ENCODE assay signal across 10 mouse cellular contexts in genomic region chr7:80660619-80661018, GRCm38 (mm10). TPM values are rescaled to one million over a fixed set of nuclear protein-coding genes. Genes with fewer than 3 reads are reported as not detected.
DNase-seq lines count a peak whose midpoint lies in the region; ATAC-seq and TF ChIP-seq lines count a peak whose summit lies in the region.
"Had no signal": no experiment of that assay in that cellular context is flagged by ENCODE, and none has a peak within 500 bp of the region (broad histone marks: within the 10 kb centered on the region; RNA-seq: fewer than 3 reads in every experiment).

No protein-coding gene starts in this region.

- no peak overlapping the region for H3K4me3 ChIP-seq in liver, adult 2 months (ENCODE audit: insufficient read depth, low read depth, low read length)
- H3K4me3 ChIP-seq in liver, postnatal 0 days (ENCODE audit: low read depth, low read length), result no peak overlapping the region
- H3K4me3 ChIP-seq in midbrain, embryonic 16.5 days (ENCODE audit: low read depth, low read length), result no peak overlapping the region
- H3K4me3 ChIP-seq: erythroblast, embryonic 14.5 days; myocyte had no signal

- WGBS in liver, adult 2 months, result 27% methylated on average over 4 of the region's 4 CpGs
- WGBS in liver, postnatal 0 days (ENCODE audit: insufficient replicate concordance), result 75% methylated on average over 4 of the region's 4 CpGs
- WGBS in midbrain, embryonic 16.5 days, result 65% methylated on average over 4 of the region's 4 CpGs

- H3K79me2 ChIP-seq in liver, adult 2 months (ENCODE audit: control insufficient read depth, insufficient read depth, low read length), result peaks cover 14% of the 10 kb centered on the region

- H3K4me2 ChIP-seq in liver, postnatal 0 days (ENCODE audit: low read depth, low read length), result no peak overlapping the region
- no peak overlapping the region for H3K4me2 ChIP-seq in midbrain, embryonic 16.5 days (ENCODE audit: low read length)

- TF ChIP-seq POLR2A in liver, adult 2 months (IDR thresholded peaks at IDR 0.05; ENCODE audit: extremely low read depth, insufficient read depth, low read length), result no peak

- no peak for TF ChIP-seq EP300 in liver, postnatal 0 days (IDR thresholded peaks at IDR 0.05; ENCODE audit: low read depth)

- peak overlapping the region; percentile 61 for H3K27ac ChIP-seq in liver, adult 2 months (replicated peaks; ENCODE audit: insufficient read depth, low read depth, low read length)
- H3K27ac ChIP-seq in liver, postnatal 0 days (ENCODE audit: low read depth), result no peak overlapping the region
- H3K27ac ChIP-seq in midbrain, embryonic 16.5 days (ENCODE audit: low read length), result peak overlapping the region; percentile 61

- H3K27me3 ChIP-seq in liver, adult 2 months (ENCODE audit: control insufficient read depth, insufficient read depth, low read length), result no peaks in the 10 kb centered on the region
- H3K27me3 ChIP-seq in liver, postnatal 0 days (ENCODE audit: insufficient read depth, low read length), result no peaks in the 10 kb centered on the region
- H3K27me3 ChIP-seq in midbrain, embryonic 16.5 days (ENCODE audit: control insufficient read depth, insufficient read depth, low read depth, low read length), result no peaks in the 10 kb centered on the region

- H3K9ac ChIP-seq in liver, adult 2 months (ENCODE audit: low read depth, low read length), result no peak overlapping the region
- H3K9ac ChIP-seq in liver, postnatal 0 days (replicated peaks), result no peak overlapping the region
- no peak overlapping the region for H3K9ac ChIP-seq in midbrain, embryonic 16.5 days (ENCODE audit: low read depth, low read length)

- ATAC-seq in liver, postnatal 0 days, result no peak
- ATAC-seq in midbrain, embryonic 16.5 days, result peak; percentile 75
- ATAC-seq in megakaryocyte-erythroid progenitor cell, adult 5-6 weeks (replicated peaks; ENCODE audit: low FRiP score, low TSS enrichment, poor library complexity, severe bottlenecking), result no peak

- DNase-seq in liver, adult 2 months (ENCODE audit: extremely low read depth, low read depth, low spot score), result peak; percentile 93
- no peak for DNase-seq in liver, postnatal 0 days
- DNase-seq in cerebellum, adult 11 months, result peak; percentile 90
- peak; percentile 86 for DNase-seq in gastrocnemius, postnatal 25 days
- peak; percentile 84 for DNase-seq in layer of hippocampus, adult 9-11 months
- DNase-seq in thymus, postnatal 10 days (ENCODE audit: low spot score in 2 of 2), result no peak

- no peaks in the 10 kb centered on the region for H3K9me3 ChIP-seq in liver, postnatal 0 days (ENCODE audit: low read length)
- no peaks in the 10 kb centered on the region for H3K9me3 ChIP-seq in midbrain, embryonic 16.5 days (replicated peaks; ENCODE audit: control insufficient read depth, low read length, poor library complexity, severe bottlenecking)

- TF ChIP-seq CTCF in liver, adult 2 months (IDR thresholded peaks at IDR 0.05; ENCODE audit: low read depth, low read length), result no peak
- no peak for TF ChIP-seq CTCF in liver, postnatal 0 days (IDR thresholded peaks at IDR 0.05; ENCODE audit: low read depth)

- no peaks in the 10 kb centered on the region for H3K36me3 ChIP-seq in liver, adult 2 months (ENCODE audit: control insufficient read depth, insufficient read depth, low read length)
- H3K36me3 ChIP-seq in liver, postnatal 0 days (replicated peaks; ENCODE audit: insufficient read depth, low read length), result no peaks in the 10 kb centered on the region
- H3K36me3 ChIP-seq in midbrain, embryonic 16.5 days (ENCODE audit: control insufficient read depth, insufficient read depth, low read length), result no peaks in the 10 kb centered on the region

- peaks cover 37% of the 10 kb centered on the region for H3K4me1 ChIP-seq in liver, adult 2 months (ENCODE audit: control insufficient read depth, insufficient read depth, low read length)
- peaks cover 15% of the 10 kb centered on the region for H3K4me1 ChIP-seq in liver, postnatal 0 days (ENCODE audit: insufficient read depth)
- H3K4me1 ChIP-seq in midbrain, embryonic 16.5 days (ENCODE audit: control insufficient read depth, insufficient read depth, low read length), result peaks cover 7% of the 10 kb centered on the region

RNA-seq across cellular contexts. Expression of gene Crtc3, which starts 28.1 kb away (rescaled TPM):
- total RNA-seq in liver, adult 2 months (2014; rRNA removed), result 3.0 and 5.4 TPM in 2 replicates
- polyA plus RNA-seq in liver, adult 2 months (2012; rRNA removed), result 8.7 and 12.9 TPM in 2 replicates
- 4.1 and 5.4 TPM in 2 replicates for polyA plus RNA-seq in liver, postnatal 0 days (2015; fragmentation: Nextera tagmentation; extraction: Ambion mirVana)
- total RNA-seq in gastrocnemius, postnatal 25 days (2021), result 10 to 100 TPM; 10.4 to 10.5 TPM
- 12.7 and 13.7 TPM in 2 replicates for polyA plus RNA-seq in midbrain, embryonic 16.5 days (2015; fragmentation: Nextera tagmentation; extraction: Ambion mirVana)
- 29.1 and 29.3 TPM in 2 replicates for total RNA-seq in megakaryocyte-erythroid progenitor cell, adult 5-6 weeks (2014; fragmentation: Nextera tagmentation)
- total RNA-seq in megakaryocyte-erythroid progenitor cell, adult 5-6 weeks (2017), result 8.2 and 14.8 TPM in 2 replicates

Comparison
In these comparisons a context has a peak if more than half of its experiments do, and no peak if none do; other contexts are left out.
1. DNase-seq: peak in liver, adult 2 months (single experiment), cerebellum, adult 11 months (single experiment), gastrocnemius, postnatal 25 days (single experiment) and layer of hippocampus, adult 9-11 months (single experiment); none in liver, postnatal 0 days (single experiment) and thymus, postnatal 10 days (0 of 2).